Mouse (Mus musculus): ENCODE data around the gene Palm2.

DNA sequence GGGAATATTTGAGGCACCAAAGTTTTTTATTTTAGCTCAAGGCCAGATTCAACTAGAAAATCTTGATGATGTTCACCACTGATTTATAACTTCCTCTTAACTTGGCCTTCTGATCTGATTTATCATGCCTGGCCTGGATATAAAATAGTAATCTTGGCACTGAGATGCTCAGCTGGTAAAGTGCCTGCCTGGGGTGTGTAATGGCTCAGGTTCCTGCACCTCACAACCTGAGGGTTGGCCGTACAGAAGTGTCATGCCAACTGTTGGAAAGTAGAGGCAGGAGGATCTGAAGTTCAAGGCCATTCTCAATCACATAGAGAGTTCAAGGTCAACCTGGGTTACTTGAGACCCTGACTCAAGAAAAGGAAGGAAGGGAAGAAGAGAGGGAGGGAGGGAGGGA is 191.3 kb downstream of the Palm2 start:
- TF ChIP-seq CTCF (IDR thresholded peaks at IDR 0.05; ENCODE audit: insufficient read depth, low read length), result no peak
- TF ChIP-seq POLR2A (IDR thresholded peaks at IDR 0.05; ENCODE audit: borderline replicate concordance, extremely low read depth, low read depth, low read length), result no peak
